Mouse (Mus musculus): ENCODE measurements around the gene Specc1l. TPM values are rescaled to one million over a fixed set of nuclear protein-coding genes. Genes with fewer than 3 reads are reported as not detected.

The Specc1l gene
- polyA plus RNA-seq, 1 experiment: 17.7 TPM

- Histone ChIP-seq H3K36me3 (ENCODE audit: control insufficient read depth, insufficient read depth, low read length) (no peaks in the 10 kb centered on the region), H3K4me1 (ENCODE audit: control insufficient read depth, insufficient read depth, insufficient read length) (peaks cover 19% of the 10 kb centered on the region; the same call in 1 of the 2 replicates), H3K27me3 (ENCODE audit: control insufficient read depth, insufficient read depth, low read length) (no peaks in the 10 kb centered on the region), H3K27ac (ENCODE audit: insufficient read depth, low read length) (no peak overlapping the region), H3K4me3 (ENCODE audit: extremely low read depth, insufficient read depth, insufficient read length) (no peak overlapping the region)
- no peak for TF ChIP-seq POLR2A (IDR thresholded peaks at IDR 0.05; ENCODE audit: low read depth, low read length)
- TF ChIP-seq CTCF (IDR thresholded peaks at IDR 0.05; ENCODE audit: extremely low read depth, insufficient read depth, insufficient read length, insufficient replicate concordance): no peak
- DNase-seq (ENCODE audit: low read depth in 1 of 2, low spot score in 2 of 2): no peak
- WGBS: 83% methylated on average over 5 of the region's 5 CpGs
Observed at GRCm38 (mm10) chr10:75298608-75299007, 86.7 kb downstream of the Specc1l start.

- H3K27me3 ChIP-seq (ENCODE audit: control insufficient read depth, insufficient read depth, low read length): no peaks in the 10 kb centered on the region
- peak; percentile 59 to 86 for DNase-seq (ENCODE audit: low read depth in 1 of 2, low spot score in 2 of 2)
- H3K36me3 ChIP-seq (ENCODE audit: control insufficient read depth, insufficient read depth, low read length): no peaks in the 10 kb centered on the region
- peaks cover 29% of the 10 kb centered on the region; the same call in 1 of the 2 replicates for H3K4me1 ChIP-seq (ENCODE audit: control insufficient read depth, insufficient read depth, insufficient read length)
- H3K27ac ChIP-seq (ENCODE audit: insufficient read depth, low read length): peak overlapping the region; percentile 23; the same call in 1 of the 2 replicates
- no peak overlapping the region for H3K4me3 ChIP-seq (ENCODE audit: extremely low read depth, insufficient read depth, insufficient read length)
- 24% methylated on average over 5 of the region's 5 CpGs for WGBS
- TF ChIP-seq CTCF (IDR thresholded peaks at IDR 0.05; ENCODE audit: extremely low read depth, insufficient read depth, insufficient read length, insufficient replicate concordance) (no peak), POLR2A (IDR thresholded peaks at IDR 0.05; ENCODE audit: low read depth, low read length) (no peak)
Observed at GRCm38 (mm10) chr10:75299785-75300418, 88.0 kb downstream of the Specc1l start.

GRCm38 (mm10) chr10:75301195-75301806 is 89.4 kb downstream of the Specc1l start:
- peak overlapping the region; percentile 25; the same call in 1 of the 2 replicates for H3K27ac ChIP-seq (ENCODE audit: insufficient read depth, low read length)
- no peak for TF ChIP-seq CTCF (IDR thresholded peaks at IDR 0.05; ENCODE audit: extremely low read depth, insufficient read depth, insufficient read length, insufficient replicate concordance)
- no peak for TF ChIP-seq POLR2A (IDR thresholded peaks at IDR 0.05; ENCODE audit: low read depth, low read length)

GRCm38 (mm10) chr10:75301937-75302336 is 90.1 kb downstream of the Specc1l start:
- WGBS: 43% methylated on average over 4 of the region's 4 CpGs
- TF ChIP-seq CTCF (IDR thresholded peaks at IDR 0.05; ENCODE audit: extremely low read depth, insufficient read depth, insufficient read length, insufficient replicate concordance) (no peak), POLR2A (IDR thresholded peaks at IDR 0.05; ENCODE audit: low read depth, low read length) (no peak)
- peaks cover 27% of the 10 kb centered on the region; the same call in 1 of the 2 replicates for H3K4me1 ChIP-seq (ENCODE audit: control insufficient read depth, insufficient read depth, insufficient read length)
- peak overlapping the region; percentile 25; the same call in 1 of the 2 replicates for H3K27ac ChIP-seq (ENCODE audit: insufficient read depth, low read length)
- no peak overlapping the region for H3K4me3 ChIP-seq (ENCODE audit: extremely low read depth, insufficient read depth, insufficient read length)
- peaks cover 3% of the 10 kb centered on the region; the same call in 1 of the 2 replicates for H3K36me3 ChIP-seq (ENCODE audit: control insufficient read depth, insufficient read depth, low read length)
- DNase-seq (ENCODE audit: low read depth in 1 of 2, low spot score in 2 of 2): no peak
- H3K27me3 ChIP-seq (ENCODE audit: control insufficient read depth, insufficient read depth, low read length): no peaks in the 10 kb centered on the region

More at GRCm38 (mm10) chr10:75301195-75301806, 89.4 kb downstream of the Specc1l start:
- Histone ChIP-seq H3K27me3 (ENCODE audit: control insufficient read depth, insufficient read depth, low read length) (no peaks in the 10 kb centered on the region), H3K4me3 (ENCODE audit: extremely low read depth, insufficient read depth, insufficient read length) (no peak overlapping the region), H3K4me1 (ENCODE audit: control insufficient read depth, insufficient read depth, insufficient read length) (peaks cover 27% of the 10 kb centered on the region; the same call in 1 of the 2 replicates), H3K36me3 (ENCODE audit: control insufficient read depth, insufficient read depth, low read length) (no peaks in the 10 kb centered on the region)
- 88% methylated on average over 12 of the region's 12 CpGs for WGBS
- DNase-seq (ENCODE audit: low read depth in 1 of 2, low spot score in 2 of 2): no peak

- Histone ChIP-seq H3K27ac (ENCODE audit: insufficient read depth, low read length) (no peak overlapping the region; the same call in 1 of the 2 replicates), H3K4me3 (ENCODE audit: extremely low read depth, insufficient read depth, insufficient read length) (no peak overlapping the region), H3K36me3 (ENCODE audit: control insufficient read depth, insufficient read depth, low read length) (peaks cover 7% of the 10 kb centered on the region), H3K27me3 (ENCODE audit: control insufficient read depth, insufficient read depth, low read length) (no peaks in the 10 kb centered on the region), H3K4me1 (ENCODE audit: control insufficient read depth, insufficient read depth, insufficient read length) (peaks cover 27% of the 10 kb centered on the region; the same call in 1 of the 2 replicates)
- 79% methylated on average over 4 of the region's 4 CpGs for WGBS
- no peak for DNase-seq (ENCODE audit: low read depth in 1 of 2, low spot score in 2 of 2)
- TF ChIP-seq POLR2A (IDR thresholded peaks at IDR 0.05; ENCODE audit: low read depth, low read length) (no peak), CTCF (IDR thresholded peaks at IDR 0.05; ENCODE audit: extremely low read depth, insufficient read depth, insufficient read length, insufficient replicate concordance) (no peak)
Observed at GRCm38 (mm10) chr10:75302536-75302935, 90.7 kb downstream of the Specc1l start.

GRCm38 (mm10) chr10:75303324-75304048 is 91.6 kb downstream of the Specc1l start:
- TF ChIP-seq POLR2A (IDR thresholded peaks at IDR 0.05; ENCODE audit: low read depth, low read length) (no peak), CTCF (IDR thresholded peaks at IDR 0.05; ENCODE audit: extremely low read depth, insufficient read depth, insufficient read length, insufficient replicate concordance) (no peak)
- DNase-seq (ENCODE audit: low read depth in 1 of 2, low spot score in 2 of 2): peak; percentile 46 to 51
- Histone ChIP-seq H3K36me3 (ENCODE audit: control insufficient read depth, insufficient read depth, low read length) (peaks cover 14% of the 10 kb centered on the region), H3K27ac (ENCODE audit: insufficient read depth, low read length) (peak overlapping the region; percentile 36), H3K4me3 (ENCODE audit: extremely low read depth, insufficient read depth, insufficient read length) (no peak overlapping the region), H3K4me1 (ENCODE audit: control insufficient read depth, insufficient read depth, insufficient read length) (peaks cover 27% of the 10 kb centered on the region; the same call in 1 of the 2 replicates), H3K27me3 (ENCODE audit: control insufficient read depth, insufficient read depth, low read length) (no peaks in the 10 kb centered on the region)
- 35% methylated on average over 8 of the region's 8 CpGs for WGBS

All from spleen, adult 2 months (tissue).